23 mouse cellular contexts compared by ENCODE assay signal in the genomic region with DNA sequence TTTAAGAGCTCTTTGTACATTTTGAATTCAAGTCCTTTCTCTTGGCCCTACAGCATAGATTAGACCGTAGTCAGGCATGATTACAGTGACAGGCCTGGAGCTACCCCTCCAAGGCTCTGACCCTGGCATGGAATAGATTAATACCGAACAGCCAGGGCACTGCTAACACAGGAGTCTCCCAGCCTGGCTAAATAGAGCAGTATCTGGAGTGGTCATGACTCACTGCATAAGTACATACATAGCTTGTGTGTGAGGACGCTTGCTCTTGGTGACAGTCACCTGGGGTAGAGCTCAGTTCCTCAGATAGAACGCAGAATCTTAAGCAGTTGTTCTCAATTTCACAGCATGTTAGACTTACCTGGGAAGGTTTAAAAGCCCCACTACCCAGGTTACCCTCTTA.
DNase-seq lines count a peak whose midpoint lies in the region; ATAC-seq lines count a peak whose summit lies in the region.
"Had no signal": no experiment of that assay in that cellular context is flagged by ENCODE, and none has a peak within 500 bp of the region (broad histone marks: within the 10 kb centered on the region; RNA-seq: fewer than 3 reads in every experiment).

No protein-coding gene starts in this region.

- H3K36me3 ChIP-seq in heart, embryonic 14.5 days (ENCODE audit: control insufficient read depth, insufficient read depth, low read length): no peaks in the 10 kb centered on the region
- H3K36me3 ChIP-seq in lung, embryonic 16.5 days (ENCODE audit: control insufficient read depth, insufficient read depth, low read length): no peaks in the 10 kb centered on the region
- H3K36me3 ChIP-seq: embryonic facial prominence, embryonic 15.5 days; heart, embryonic 15.5 days; hindbrain, embryonic 12.5 days had no signal

- no peaks in the 10 kb centered on the region for H3K27me3 ChIP-seq in heart, embryonic 14.5 days (ENCODE audit: control insufficient read depth, insufficient read depth, low read length)
- no peaks in the 10 kb centered on the region for H3K27me3 ChIP-seq in lung, embryonic 16.5 days (ENCODE audit: control insufficient read depth, insufficient read depth, low read depth, low read length)
- H3K27me3 ChIP-seq: embryonic facial prominence, embryonic 15.5 days; heart, embryonic 15.5 days; hindbrain, embryonic 12.5 days had no signal

- DNase-seq in heart, postnatal 4 days: no peak
- DNase-seq in lung, adult 18-20 months: no peak
- DNase-seq in testis, postnatal 10 days (ENCODE audit: low spot score): peak; percentile 25
- DNase-seq in testis, postnatal 14 days (ENCODE audit: low spot score): no peak
- DNase-seq in adrenal gland, postnatal 25 days: no peak
- DNase-seq: adrenal gland, adult 2 months; adrenal gland, postnatal 36 days; cerebellum, adult 8-10 months; cerebellum, postnatal 14 days; embryo, embryonic 11 days; gastrocnemius, adult 2 months; gastrocnemius, postnatal 25 days; heart, postnatal 36 days had no signal

- H3K4me1 ChIP-seq in heart, embryonic 14.5 days (ENCODE audit: control insufficient read depth in 2 of 2, insufficient read depth in 2 of 2, low read length in 2 of 2): peaks cover 7 to 15% of the 10 kb centered on the region in 2 experiments; a peak in 3 of 4 replicates
- no peaks in the 10 kb centered on the region for H3K4me1 ChIP-seq in lung, embryonic 16.5 days (replicated peaks; ENCODE audit: control insufficient read depth, insufficient read depth, low read length)

- H3K9me3 ChIP-seq in heart, embryonic 14.5 days (ENCODE audit: control insufficient read depth, low read length): no peaks in the 10 kb centered on the region
- no peaks in the 10 kb centered on the region for H3K9me3 ChIP-seq in lung, embryonic 16.5 days (ENCODE audit: control insufficient read depth, low read length)
- H3K9me3 ChIP-seq: embryonic facial prominence, embryonic 15.5 days; forebrain, embryonic 10.5 days; heart, embryonic 15.5 days; hindbrain, embryonic 12.5 days had no signal

- no peak overlapping the region for H3K9ac ChIP-seq in heart, embryonic 14.5 days (ENCODE audit: low read length)
- no peak overlapping the region for H3K9ac ChIP-seq in lung, embryonic 16.5 days (ENCODE audit: low read length)
- H3K9ac ChIP-seq: embryonic facial prominence, embryonic 15.5 days; heart, embryonic 15.5 days; hindbrain, embryonic 12.5 days had no signal

- 43% methylated on average over 4 of the region's 4 CpGs for WGBS in heart, embryonic 14.5 days
- 74% methylated on average over 4 of the region's 4 CpGs for WGBS in lung, embryonic 16.5 days

- no peak overlapping the region; a peak in 1 of 4 replicates for H3K27ac ChIP-seq in heart, embryonic 14.5 days (replicated peaks in 1 of 2; ENCODE audit: control insufficient read depth in 1 of 2, insufficient read depth in 1 of 2, low read depth in 2 of 2, low read length in 2 of 2)
- no peak overlapping the region for H3K27ac ChIP-seq in lung, embryonic 16.5 days (ENCODE audit: low read length)
- H3K27ac ChIP-seq: embryonic facial prominence, embryonic 15.5 days; forebrain, embryonic 10.5 days; gastrocnemius, adult 2 months; heart, embryonic 15.5 days; hindbrain, embryonic 12.5 days had no signal

- no peak overlapping the region for H3K4me3 ChIP-seq in heart, embryonic 14.5 days (ENCODE audit: control insufficient read depth in 1 of 2, insufficient read depth in 1 of 2, low read depth in 1 of 2, low read length in 2 of 2)
- no peak overlapping the region for H3K4me3 ChIP-seq in lung, embryonic 16.5 days (ENCODE audit: low read length)
- H3K4me3 ChIP-seq: embryonic facial prominence, embryonic 15.5 days; erythroblast, embryonic 14.5 days; forebrain, embryonic 10.5 days; gastrocnemius, adult 2 months; heart, embryonic 15.5 days; hindbrain, embryonic 12.5 days had no signal

- peak; percentile 29; the same call in 1 of the 2 replicates for ATAC-seq in heart, embryonic 14.5 days (ENCODE audit: insufficient number of reproducible peaks, insufficient read depth, low FRiP score, low read depth)
- ATAC-seq in lung, embryonic 16.5 days (ENCODE audit: low read depth): peak; percentile 56; the same call in 1 of the 2 replicates
- ATAC-seq: forebrain, embryonic 16.5 days; hindbrain, embryonic 16.5 days; inflammation-experienced regulatory T-cells, adult 6 months had no signal

- no peak overlapping the region for H3K4me2 ChIP-seq in heart, embryonic 14.5 days (ENCODE audit: low read length)
- no peak overlapping the region for H3K4me2 ChIP-seq in lung, embryonic 16.5 days (ENCODE audit: low read depth, low read length)
- H3K4me2 ChIP-seq: embryonic facial prominence, embryonic 15.5 days; heart, embryonic 15.5 days; hindbrain, embryonic 12.5 days had no signal
